Mouse (Mus musculus) E14TG2a.4 (cell line): Measurements from ENCODE around the gene Arhgef33.

Source experiments
- CTCF ChIP-seq: conservative IDR thresholded peaks from 2 replicates; pipeline ENCODE4 v1.5.1; 2014; ENCODE audit warnings: low read length
- NANOG ChIP-seq: IDR thresholded peaks from 2 replicates; pipeline ENCODE4 v1.6.1; 2014; ENCODE audit warnings: borderline replicate concordance, low read length, mixed read lengths
- POU5F1 ChIP-seq: IDR thresholded peaks from 2 replicates; pipeline ENCODE4 v1.6.1; 2014; ENCODE audit warnings: low read length, borderline replicate concordance

- TF ChIP-seq CTCF (no peak), POU5F1 (no peak), NANOG (no peak)
Observed at GRCm38 (mm10) chr17:80326431-80326830, 19.2 kb downstream of the Arhgef33 start.
